Mouse (Mus musculus): Measurements from ENCODE around the gene Rbm45.

The Rbm45 gene

GRCm38 (mm10) chr2:76369821-76370655 lies at the start of gene Rbm45:
Gene Rbm45, plus strand, starts transcription at chr2:76369984.
- DNase-seq (ENCODE audit: low read depth, low spot score), result peak; percentile 92

DNA sequence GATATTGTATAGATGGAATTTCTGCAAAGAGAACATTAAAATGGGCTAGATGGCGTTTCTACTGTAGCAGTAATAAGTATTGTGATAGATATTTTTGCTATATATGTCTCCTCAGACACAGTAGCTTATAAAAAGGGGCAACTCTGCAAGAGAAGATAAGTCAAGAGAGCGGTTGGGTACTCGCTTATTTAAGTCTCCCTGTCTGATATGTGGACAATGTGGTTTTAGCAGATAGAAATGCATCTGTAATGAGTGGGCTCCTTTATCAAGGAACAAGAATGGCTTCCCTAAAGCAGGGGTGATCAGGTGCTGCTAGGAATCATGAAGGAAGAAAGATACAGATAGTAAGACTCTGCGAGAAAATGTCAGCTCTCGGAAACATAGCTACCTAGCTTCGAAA lies 49.4 kb upstream of the Rbm45 start:
- no peak for DNase-seq (ENCODE audit: low read depth, low spot score)

- no peak for DNase-seq (ENCODE audit: low read depth, low spot score)
These were observed 46.5 kb upstream of the Rbm45 start for GRCm38 (mm10) chr2:76323185-76323875.

DNA sequence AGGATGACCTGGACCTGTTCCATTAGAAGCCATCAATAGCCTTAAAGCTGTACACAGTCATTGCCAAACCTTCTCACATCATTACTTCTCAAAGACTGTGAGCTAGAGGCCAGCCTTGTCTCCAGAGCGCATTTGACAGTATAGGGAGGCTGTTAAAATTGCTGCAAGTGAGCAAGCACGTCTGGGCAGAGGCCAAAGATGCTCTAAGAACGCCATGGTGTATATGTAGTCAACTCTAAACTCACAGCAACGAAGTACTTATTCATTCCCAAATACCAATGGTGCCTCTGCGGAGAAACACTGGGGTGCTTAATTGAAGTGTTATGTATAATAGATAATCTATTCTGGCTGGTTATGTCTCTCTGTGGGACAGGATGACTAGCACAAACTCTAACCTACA lies 45.3 kb upstream of the Rbm45 start:
- DNase-seq (ENCODE audit: low read depth, low spot score), result no peak

DNA sequence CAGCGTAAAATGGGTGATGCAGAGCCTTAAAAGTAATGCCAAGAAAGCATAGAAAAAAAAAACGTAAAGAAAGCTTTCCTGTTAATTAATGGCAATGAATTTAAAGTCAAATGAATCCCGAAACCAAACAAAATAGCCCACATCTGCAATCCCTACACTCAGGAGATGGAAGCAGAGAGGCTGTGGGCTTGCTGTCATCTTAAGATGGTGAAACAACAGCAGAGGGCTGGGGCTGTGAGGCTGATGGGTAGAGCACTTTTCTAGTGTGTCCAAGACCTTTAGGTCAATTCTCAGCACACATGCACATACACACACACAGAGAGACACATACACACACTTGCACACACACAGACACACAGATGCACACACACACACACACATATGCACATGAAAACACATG lies 43.6 kb upstream of the Rbm45 start:
- DNase-seq (ENCODE audit: low read depth, low spot score), result no peak

GRCm38 (mm10) chr2:76330081-76330480 lies 39.7 kb upstream of the Rbm45 start:
- DNase-seq (ENCODE audit: low read depth, low spot score), result no peak

GRCm38 (mm10) chr2:76332161-76332805 lies 37.5 kb upstream of the Rbm45 start:
- DNase-seq (ENCODE audit: low read depth, low spot score), result no peak

DNA sequence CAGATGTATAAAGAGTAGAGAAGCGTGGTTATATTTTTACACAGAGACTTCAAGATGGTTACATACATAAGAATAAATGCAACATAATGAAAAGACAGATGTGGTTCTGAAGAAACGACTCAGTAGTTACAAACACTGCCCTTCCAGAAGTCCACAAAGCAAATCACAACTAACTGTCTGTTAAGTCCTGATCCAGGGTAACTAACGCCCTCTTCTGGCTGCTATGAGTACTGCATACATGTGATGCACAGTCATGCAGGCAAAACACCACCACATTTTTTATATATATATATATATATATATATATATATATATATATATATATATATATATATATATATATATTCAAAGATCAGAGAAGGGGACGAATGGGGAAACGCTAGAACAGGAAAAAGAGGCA lies 35.2 kb upstream of the Rbm45 start:
- peak; percentile 16 for DNase-seq (ENCODE audit: low read depth, low spot score)

DNA sequence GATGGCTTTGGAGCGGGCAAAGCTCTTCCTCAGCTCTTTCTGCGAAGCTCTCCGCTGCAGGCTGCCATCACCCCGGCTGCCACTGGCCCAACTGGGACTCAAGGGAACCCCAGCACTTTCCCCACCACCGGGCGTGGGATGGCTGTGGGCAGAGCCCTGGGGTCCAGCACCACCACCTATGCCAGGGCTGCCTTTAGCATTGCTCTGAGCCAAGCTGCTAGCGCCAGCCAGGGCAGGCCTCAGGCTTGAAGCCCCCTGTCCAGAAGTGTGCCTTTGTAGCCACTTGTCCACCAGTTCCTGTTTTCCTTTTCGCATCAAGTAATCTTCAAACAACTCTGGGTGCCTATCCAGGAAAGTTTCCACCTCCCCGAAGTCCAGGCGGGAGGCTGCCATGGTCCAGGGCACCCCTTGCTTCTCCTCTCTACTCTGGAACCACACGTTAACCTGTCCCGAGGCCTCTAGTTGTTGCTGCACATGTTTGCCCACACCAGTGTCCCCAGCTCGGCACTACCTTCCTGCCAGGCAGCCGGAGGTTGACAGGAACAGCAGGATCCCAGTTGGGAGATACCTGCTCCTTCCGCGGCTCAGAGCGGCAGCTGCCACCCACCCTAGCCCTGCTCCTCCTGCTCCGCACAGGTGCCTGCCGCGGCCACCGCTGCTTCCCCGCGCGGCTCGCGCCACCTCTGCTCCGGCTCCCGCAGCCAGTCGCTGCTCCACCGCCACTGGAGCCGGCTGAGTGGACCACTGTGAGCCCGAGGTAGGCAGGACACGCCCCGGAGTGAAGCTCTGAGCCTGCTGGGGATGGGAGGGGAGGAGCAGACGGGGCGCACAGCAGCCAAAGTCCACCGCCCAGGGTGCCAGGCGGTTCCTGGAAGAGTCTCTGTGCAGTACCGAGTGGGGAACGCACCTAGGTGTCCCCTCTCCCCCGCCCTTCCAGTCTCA lies 31.3 kb upstream of the Rbm45 start, which contains the start of gene Pde11a:
Pde11a (minus strand) TSS at position 560 of the 942 bp plus-strand sequence.
- DNase-seq (ENCODE audit: low read depth, low spot score), result no peak

- no peak for DNase-seq (ENCODE audit: low read depth, low spot score)
These were observed 27.6 kb upstream of the Rbm45 start for GRCm38 (mm10) chr2:76342146-76342545.

DNA sequence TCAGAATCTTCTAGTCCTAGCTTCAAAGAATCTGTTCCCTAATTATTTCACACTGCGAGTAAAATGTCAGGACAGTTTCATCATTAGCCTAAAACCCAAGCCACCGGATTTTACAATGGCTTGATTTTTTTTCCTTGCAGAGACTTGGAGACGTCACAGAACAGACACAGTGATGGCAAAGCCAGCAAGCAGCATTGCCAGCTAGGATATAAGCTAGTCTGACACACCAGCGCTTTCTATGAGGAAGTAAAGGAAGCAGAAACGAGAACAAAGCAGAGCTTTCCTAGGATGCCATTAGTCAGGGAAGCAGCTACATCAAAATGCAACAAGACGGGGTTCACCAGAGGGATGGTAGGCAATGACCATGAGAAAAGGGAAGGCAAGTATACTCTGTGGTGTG lies 21.9 kb upstream of the Rbm45 start:
- DNase-seq (ENCODE audit: low read depth, low spot score), result no peak

DNA sequence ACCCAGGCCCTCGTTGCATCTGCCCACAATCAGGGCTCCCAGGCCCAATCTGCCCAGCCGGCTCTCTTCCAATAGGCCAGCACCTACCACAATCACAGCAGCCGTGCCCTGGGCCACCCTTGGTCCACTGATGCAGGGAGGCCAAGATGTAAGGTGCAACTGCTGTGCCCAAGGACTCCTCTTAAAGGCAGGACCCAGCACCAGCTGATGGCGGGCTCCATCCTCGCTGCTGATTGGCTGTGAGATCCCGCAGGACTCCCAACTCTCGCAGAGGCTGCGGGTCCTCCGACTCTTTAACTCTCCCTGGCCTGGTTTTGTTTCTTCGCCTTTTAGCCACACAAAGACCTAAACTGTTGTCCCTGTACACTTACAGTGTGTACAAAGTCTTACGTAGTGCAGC lies 9.6 kb upstream of the Rbm45 start, which contains the start of gene Cyct:
Cyct (minus strand) TSS at position 225 of the 400 bp plus-strand sequence.
- DNase-seq (ENCODE audit: low read depth, low spot score), result no peak

GRCm38 (mm10) chr2:76362111-76362510 lies 7.7 kb upstream of the Rbm45 start:
- peak; percentile 37 for DNase-seq (ENCODE audit: low read depth, low spot score)

GRCm38 (mm10) chr2:76365811-76366210 lies 4.0 kb upstream of the Rbm45 start:
- no peak for DNase-seq (ENCODE audit: low read depth, low spot score)

DNA sequence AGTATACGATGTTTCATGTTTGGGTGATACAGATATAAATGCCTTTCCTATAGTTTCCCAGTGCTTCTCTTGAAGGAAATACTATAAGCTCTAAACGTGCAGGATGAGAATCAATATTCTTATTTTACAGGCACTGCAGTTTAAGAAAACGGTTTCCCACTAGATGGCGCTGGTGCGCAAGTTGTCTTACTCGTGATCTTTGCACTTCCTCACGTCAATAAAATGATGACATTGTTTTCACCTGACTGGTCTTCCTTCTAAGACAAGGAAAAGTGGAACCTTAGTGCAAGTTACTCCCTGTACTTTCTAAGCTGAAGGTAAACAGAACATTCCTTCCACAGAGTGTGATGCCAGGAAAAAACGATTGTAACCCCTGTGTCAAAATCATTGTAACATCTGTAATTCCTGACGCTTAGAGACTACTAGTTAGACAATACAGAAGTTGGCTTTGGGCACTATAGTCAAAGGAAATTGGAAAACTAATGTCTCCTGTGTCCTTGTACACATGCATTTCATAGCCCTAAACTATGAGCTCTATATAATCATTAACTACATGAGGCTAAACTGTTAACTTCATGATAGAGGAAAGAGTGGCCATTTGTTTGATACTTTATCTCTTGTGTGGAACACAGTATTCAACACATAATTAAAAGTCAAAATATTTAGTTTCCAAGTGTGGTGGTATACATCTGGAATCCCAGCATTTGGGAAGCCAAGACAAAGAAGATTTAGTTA lies 2.4 kb upstream of the Rbm45 start:
- peak; percentile 81 for DNase-seq (ENCODE audit: low read depth, low spot score)

DNA sequence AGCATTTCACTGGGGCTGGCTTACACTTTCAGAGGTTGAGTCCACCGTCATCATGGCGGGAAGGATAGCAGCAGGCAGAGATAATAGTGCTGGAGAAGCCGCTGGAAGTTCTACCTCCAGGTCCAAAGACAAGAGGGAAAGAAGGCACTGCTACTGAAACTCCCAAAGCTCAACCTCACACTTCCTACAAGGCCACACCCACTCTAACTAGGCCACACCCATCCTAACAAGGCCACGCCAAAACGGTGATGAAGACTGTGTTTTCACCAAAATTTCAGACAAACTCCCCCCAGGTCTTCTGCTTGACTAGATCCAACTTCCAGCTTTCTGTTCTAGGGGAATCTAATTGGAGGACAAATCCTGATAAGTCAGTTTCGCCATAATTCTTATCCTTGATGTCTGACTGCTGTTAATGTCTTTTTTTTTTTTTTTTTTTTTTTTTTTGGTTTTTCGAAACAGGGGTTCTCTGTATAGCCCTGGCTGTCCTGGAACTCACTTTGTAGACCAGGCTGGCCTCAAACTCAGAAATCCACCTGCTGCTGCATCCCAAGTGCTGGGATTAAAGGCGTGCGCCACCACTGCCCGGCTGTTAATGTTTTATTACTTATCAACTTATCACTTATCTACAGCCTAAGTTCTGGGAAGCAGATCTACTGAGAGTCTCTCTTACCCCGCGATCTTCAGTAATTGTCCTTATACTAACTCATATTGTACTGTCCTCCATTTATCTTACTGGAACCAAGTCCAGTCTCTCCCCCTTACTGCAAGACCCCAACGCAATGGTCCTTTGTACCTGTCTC lies 723 bp upstream of the Rbm45 start:
- DNase-seq (ENCODE audit: low read depth, low spot score), result peak; percentile 25

GRCm38 (mm10) chr2:76370656-76370922 lies 805 bp downstream of the Rbm45 start:
- DNase-seq (ENCODE audit: low read depth, low spot score), result no peak

GRCm38 (mm10) chr2:76372244-76372643 lies 2.5 kb downstream of the Rbm45 start:
- no peak for DNase-seq (ENCODE audit: low read depth, low spot score)

GRCm38 (mm10) chr2:76374544-76375206 lies 4.9 kb downstream of the Rbm45 start:
- DNase-seq (ENCODE audit: low read depth, low spot score), result no peak
